Mouse (Mus musculus): Measurements from ENCODE around the gene Sorcs2. TPM values are rescaled to one million over a fixed set of nuclear protein-coding genes. Genes with fewer than 3 reads are reported as not detected.

The Sorcs2 gene
- polyA plus RNA-seq, 1 experiment from 2014 or later: 5.1 TPM

GRCm38 (mm10) chr5:36225855-36226254 lies 172.1 kb downstream of the Sorcs2 start:
- WGBS: 77% methylated on average over 7 of the region's 7 CpGs
- Histone ChIP-seq H3K4me1 (ENCODE audit: control insufficient read depth, insufficient read depth, low read length) (peaks cover 8% of the 10 kb centered on the region; the same call in 1 of the 2 replicates), H3K9ac (ENCODE audit: low read length) (no peak overlapping the region)

DNA sequence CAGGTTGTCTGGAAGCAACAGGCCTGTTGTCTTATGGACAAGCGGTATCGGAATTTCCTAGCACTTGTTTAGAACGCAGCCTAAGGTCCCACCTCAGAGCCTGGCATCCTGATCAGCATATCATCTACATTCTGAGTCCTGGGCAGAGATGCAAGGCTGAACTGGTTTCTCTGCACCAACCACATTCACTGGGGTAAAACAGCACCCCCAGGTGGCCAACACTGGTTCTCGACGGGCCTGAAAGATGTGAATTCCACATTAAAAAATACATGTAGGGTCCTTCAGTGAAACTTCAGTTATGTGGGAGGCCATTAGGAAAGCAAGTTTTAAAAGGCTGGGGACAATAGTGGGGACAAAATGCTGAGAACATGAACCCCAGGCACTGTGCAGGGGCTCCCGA lies 174.2 kb downstream of the Sorcs2 start:
- Histone ChIP-seq H3K9ac (ENCODE audit: low read length) (no peak overlapping the region), H3K27ac (ENCODE audit: low read depth, low read length) (no peak overlapping the region), H3K27me3 (replicated peaks; ENCODE audit: control insufficient read depth, insufficient read depth, low read length) (no peaks in the 10 kb centered on the region), H3K4me2 (ENCODE audit: low read length) (no peak overlapping the region), H3K36me3 (ENCODE audit: control insufficient read depth, insufficient read depth, low read length) (no peaks in the 10 kb centered on the region), H3K9me3 (replicated peaks; ENCODE audit: control insufficient read depth, low read length) (no peaks in the 10 kb centered on the region), H3K4me1 (ENCODE audit: control insufficient read depth, insufficient read depth, low read length) (peaks cover 6% of the 10 kb centered on the region; the same call in 1 of the 2 replicates), H3K4me3 (ENCODE audit: low read depth, low read length) (no peak overlapping the region)
- DNase-seq (ENCODE audit: low spot score) (peak; percentile 68), ATAC-seq (no peak)
- 59% methylated on average over 6 of the region's 6 CpGs for WGBS

More at GRCm38 (mm10) chr5:36225855-36226254, 172.1 kb downstream of the Sorcs2 start:
- Histone ChIP-seq H3K9me3 (replicated peaks; ENCODE audit: control insufficient read depth, low read length) (no peaks in the 10 kb centered on the region), H3K4me3 (ENCODE audit: low read depth, low read length) (no peak overlapping the region), H3K4me2 (ENCODE audit: low read length) (no peak overlapping the region), H3K27ac (ENCODE audit: low read depth, low read length) (no peak overlapping the region), H3K27me3 (replicated peaks; ENCODE audit: control insufficient read depth, insufficient read depth, low read length) (no peaks in the 10 kb centered on the region), H3K36me3 (ENCODE audit: control insufficient read depth, insufficient read depth, low read length) (no peaks in the 10 kb centered on the region)
- DNase-seq (ENCODE audit: low spot score) (no peak), ATAC-seq (no peak)

DNA sequence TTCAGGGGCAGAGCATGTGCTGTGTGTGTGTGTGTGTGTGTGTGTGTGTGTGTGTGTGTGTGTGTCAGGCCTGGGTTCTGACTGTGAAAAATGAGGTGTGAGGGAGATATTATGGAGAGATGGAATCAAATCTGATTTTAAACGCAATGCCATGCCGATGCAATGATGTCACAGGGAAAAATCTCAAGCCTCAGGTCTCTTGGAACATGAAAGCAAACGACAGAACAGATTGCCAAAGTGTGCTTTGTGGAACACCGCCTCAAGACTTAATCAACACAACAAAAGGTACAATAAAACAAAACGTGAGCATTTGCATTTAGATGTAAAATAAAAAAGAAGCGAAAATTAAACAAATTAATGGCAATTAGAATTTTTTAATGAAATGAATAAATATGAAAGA lies 177.3 kb downstream of the Sorcs2 start:
- H3K4me3 ChIP-seq (ENCODE audit: low read depth, low read length): no peak overlapping the region
- WGBS: 26% methylated on average over 6 of the region's 6 CpGs
- H3K4me1 ChIP-seq (ENCODE audit: control insufficient read depth, insufficient read depth, low read length): peaks cover 2% of the 10 kb centered on the region; the same call in 1 of the 2 replicates
- ATAC-seq: no peak
- peak; percentile 32 for DNase-seq (ENCODE audit: low spot score)
- no peaks in the 10 kb centered on the region for H3K36me3 ChIP-seq (ENCODE audit: control insufficient read depth, insufficient read depth, low read length)
- no peaks in the 10 kb centered on the region for H3K27me3 ChIP-seq (replicated peaks; ENCODE audit: control insufficient read depth, insufficient read depth, low read length)
- H3K4me2 ChIP-seq (ENCODE audit: low read length): no peak overlapping the region
- H3K9me3 ChIP-seq (replicated peaks; ENCODE audit: control insufficient read depth, low read length): 0 out of 2 replicates have a peak, but pooled peaks cover 3% of the 10 kb centered on the region
- no peak overlapping the region for H3K9ac ChIP-seq (ENCODE audit: low read length)
- H3K27ac ChIP-seq (ENCODE audit: low read depth, low read length): 0 out of 2 replicates have a peak overlapping the region, but pooled peaks have one; percentile 14

DNA sequence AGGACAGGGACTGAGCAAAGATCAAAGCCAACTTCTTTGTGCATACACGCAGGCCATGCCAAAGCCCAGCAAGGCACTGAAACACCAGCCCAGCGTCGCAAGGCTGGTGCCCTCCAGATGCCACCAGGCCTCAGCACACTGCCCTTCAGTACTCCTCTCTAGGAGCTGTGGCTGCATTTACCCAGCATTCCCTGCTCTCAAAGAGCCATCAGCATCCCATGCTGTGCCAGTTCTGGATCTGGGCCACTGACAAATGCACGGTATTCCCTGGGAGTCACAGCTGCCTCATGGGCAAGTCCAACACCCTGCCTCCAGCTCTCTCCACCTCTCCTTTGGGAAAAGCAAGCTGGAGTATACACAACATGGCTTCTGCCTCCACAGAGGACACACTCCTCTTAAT lies 177.8 kb downstream of the Sorcs2 start:
- DNase-seq (ENCODE audit: low spot score) (peak; percentile 51), ATAC-seq (no peak)
- Histone ChIP-seq H3K4me1 (ENCODE audit: control insufficient read depth, insufficient read depth, low read length) (peaks cover 2% of the 10 kb centered on the region; the same call in 1 of the 2 replicates), H3K4me2 (ENCODE audit: low read length) (no peak overlapping the region), H3K27me3 (replicated peaks; ENCODE audit: control insufficient read depth, insufficient read depth, low read length) (no peaks in the 10 kb centered on the region), H3K9me3 (replicated peaks; ENCODE audit: control insufficient read depth, low read length) (0 out of 2 replicates have a peak, but pooled peaks cover 3% of the 10 kb centered on the region), H3K36me3 (ENCODE audit: control insufficient read depth, insufficient read depth, low read length) (no peaks in the 10 kb centered on the region), H3K27ac (ENCODE audit: low read depth, low read length) (no peak overlapping the region), H3K4me3 (ENCODE audit: low read depth, low read length) (no peak overlapping the region), H3K9ac (ENCODE audit: low read length) (no peak overlapping the region)
- 75% methylated on average over 4 of the region's 4 CpGs for WGBS

GRCm38 (mm10) chr5:36213310-36213709 lies 184.6 kb downstream of the Sorcs2 start:
- no peaks in the 10 kb centered on the region for H3K27me3 ChIP-seq (replicated peaks; ENCODE audit: control insufficient read depth, insufficient read depth, low read length)
- H3K9me3 ChIP-seq (replicated peaks; ENCODE audit: control insufficient read depth, low read length): 0 out of 2 replicates have a peak, but pooled peaks cover 3% of the 10 kb centered on the region
- no peak; the same call in 1 of the 2 replicates for ATAC-seq
- 58% methylated on average over 10 of the region's 10 CpGs for WGBS
- H3K4me2 ChIP-seq (ENCODE audit: low read length): no peak overlapping the region
- no peak overlapping the region for H3K27ac ChIP-seq (ENCODE audit: low read depth, low read length)
- no peaks in the 10 kb centered on the region for H3K36me3 ChIP-seq (ENCODE audit: control insufficient read depth, insufficient read depth, low read length)
- no peak overlapping the region for H3K9ac ChIP-seq (ENCODE audit: low read length)
- H3K4me1 ChIP-seq (ENCODE audit: control insufficient read depth, insufficient read depth, low read length): no peaks in the 10 kb centered on the region
- peak; percentile 73 for DNase-seq (ENCODE audit: low spot score)
- H3K4me3 ChIP-seq (ENCODE audit: low read depth, low read length): no peak overlapping the region

- Histone ChIP-seq H3K9ac (ENCODE audit: low read length) (no peak overlapping the region), H3K36me3 (ENCODE audit: control insufficient read depth, insufficient read depth, low read length) (no peaks in the 10 kb centered on the region), H3K4me1 (ENCODE audit: control insufficient read depth, insufficient read depth, low read length) (no peaks in the 10 kb centered on the region), H3K27me3 (replicated peaks; ENCODE audit: control insufficient read depth, insufficient read depth, low read length) (no peaks in the 10 kb centered on the region), H3K4me3 (ENCODE audit: low read depth, low read length) (no peak overlapping the region), H3K9me3 (replicated peaks; ENCODE audit: control insufficient read depth, low read length) (no peaks in the 10 kb centered on the region), H3K4me2 (ENCODE audit: low read length) (no peak overlapping the region), H3K27ac (ENCODE audit: low read depth, low read length) (no peak overlapping the region)
- no peak for ATAC-seq
- DNase-seq (ENCODE audit: low spot score): no peak
- 95% methylated on average over 3 of the region's 3 CpGs for WGBS
Measured at GRCm38 (mm10) chr5:36208803-36209202, 189.1 kb downstream of the Sorcs2 start.

GRCm38 (mm10) chr5:36205397-36205796 lies 192.5 kb downstream of the Sorcs2 start:
- Histone ChIP-seq H3K27me3 (replicated peaks; ENCODE audit: control insufficient read depth, insufficient read depth, low read length) (no peaks in the 10 kb centered on the region), H3K4me3 (ENCODE audit: low read depth, low read length) (no peak overlapping the region), H3K27ac (ENCODE audit: low read depth, low read length) (no peak overlapping the region), H3K4me2 (ENCODE audit: low read length) (no peak overlapping the region), H3K9ac (ENCODE audit: low read length) (no peak overlapping the region), H3K4me1 (ENCODE audit: control insufficient read depth, insufficient read depth, low read length) (no peaks in the 10 kb centered on the region), H3K36me3 (ENCODE audit: control insufficient read depth, insufficient read depth, low read length) (no peaks in the 10 kb centered on the region), H3K9me3 (replicated peaks; ENCODE audit: control insufficient read depth, low read length) (no peaks in the 10 kb centered on the region)
- ATAC-seq (no peak), DNase-seq (ENCODE audit: low spot score) (no peak)
- WGBS: 72% methylated on average over 11 of the region's 11 CpGs

DNA sequence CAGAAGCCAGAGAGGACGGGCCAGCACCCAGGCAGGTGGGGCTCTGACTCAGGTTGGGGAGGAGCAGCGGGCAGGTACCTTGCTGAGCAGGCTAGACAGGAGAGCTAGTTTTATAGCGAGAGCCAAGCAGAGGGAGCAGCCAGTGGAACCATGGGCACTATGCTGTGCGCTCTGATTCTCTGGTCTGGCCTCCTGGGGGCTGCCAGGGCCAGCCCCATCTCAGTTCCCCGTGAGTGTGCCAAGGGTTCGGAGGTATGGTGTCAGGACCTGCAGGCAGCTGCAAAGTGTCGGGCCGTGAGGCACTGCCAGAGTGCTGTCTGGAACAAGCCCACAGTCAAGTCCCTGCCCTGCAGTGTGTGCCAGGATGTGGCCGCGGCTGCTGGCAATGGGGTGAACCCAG lies 194.0 kb downstream of the Sorcs2 start, which contains the start of gene Psapl1:
Psapl1 (plus strand) TSS at position 106 of the 400 bp plus-strand sequence.
- no peak within 1 kb of the TSS for H3K9ac ChIP-seq (ENCODE audit: low read length)
- WGBS: 89% methylated on average over 10 of the region's 10 CpGs
- ATAC-seq: no peak
- H3K27me3 ChIP-seq (replicated peaks; ENCODE audit: control insufficient read depth, insufficient read depth, low read length): no peaks in the 10 kb centered on the region
- no peaks in the 10 kb centered on the region for H3K36me3 ChIP-seq (ENCODE audit: control insufficient read depth, insufficient read depth, low read length)
- H3K4me2 ChIP-seq (ENCODE audit: low read length): no peak within 1 kb of the TSS
- DNase-seq (ENCODE audit: low spot score): no peak
- no peaks in the 10 kb centered on the region for H3K9me3 ChIP-seq (replicated peaks; ENCODE audit: control insufficient read depth, low read length)
- H3K4me3 ChIP-seq (ENCODE audit: low read depth, low read length): no peak within 1 kb of the TSS
- H3K27ac ChIP-seq (ENCODE audit: low read depth, low read length): no peak within 1 kb of the TSS; the same call in 1 of the 2 replicates
- no peaks in the 10 kb centered on the region for H3K4me1 ChIP-seq (ENCODE audit: control insufficient read depth, insufficient read depth, low read length)

GRCm38 (mm10) chr5:36203421-36203820 lies 194.5 kb downstream of the Sorcs2 start:
- no peaks in the 10 kb centered on the region for H3K36me3 ChIP-seq (ENCODE audit: control insufficient read depth, insufficient read depth, low read length)
- no peak overlapping the region for H3K4me3 ChIP-seq (ENCODE audit: low read depth, low read length)
- H3K4me2 ChIP-seq (ENCODE audit: low read length): no peak overlapping the region
- no peak overlapping the region for H3K27ac ChIP-seq (ENCODE audit: low read depth, low read length)
- no peaks in the 10 kb centered on the region for H3K27me3 ChIP-seq (replicated peaks; ENCODE audit: control insufficient read depth, insufficient read depth, low read length)
- no peaks in the 10 kb centered on the region for H3K4me1 ChIP-seq (ENCODE audit: control insufficient read depth, insufficient read depth, low read length)
- WGBS: 90% methylated on average over 5 of the region's 5 CpGs
- H3K9me3 ChIP-seq (replicated peaks; ENCODE audit: control insufficient read depth, low read length): no peaks in the 10 kb centered on the region
- DNase-seq (ENCODE audit: low spot score): no peak
- H3K9ac ChIP-seq (ENCODE audit: low read length): no peak overlapping the region
- ATAC-seq: no peak
